Mouse (Mus musculus) liver, postnatal 0 days (tissue): ENCODE data around the gene Tbx19. TPM values are rescaled to one million over a fixed set of nuclear protein-coding genes. Genes with fewer than 3 reads are reported as not detected.

ENCODE experiments used
- ATAC-seq: fragments of 200-750 bp; cut with Nextera tagmentation; 2 replicates; pipeline ENCODE4 v1.8.0; 2017; ENCODE audit warnings: mild to moderate bottlenecking, moderate library complexity
- DNase-seq: peaks from one replicate; pipeline ENCODE4 v3.0.0-alpha.2; 2016
- H3K27ac ChIP-seq: fragments of 300-500 bp; sonication (generic); 2 replicates; pipeline ENCODE4 v1.5.1; 2014; ENCODE audit warnings: antibody characterized with exemption, moderate library complexity, mild to moderate bottlenecking, low read depth
- H3K27me3 ChIP-seq: fragments of 300-500 bp; sonication (generic); 2 replicates; pipeline ENCODE4 v1.6.1; 2014; ENCODE audit warnings: low read length, control low read depth, mixed read lengths; ENCODE audit not compliant: insufficient read depth
- H3K36me3 ChIP-seq: fragments of 300-500 bp; sonication (generic); replicated peaks from 2 replicates; pipeline ENCODE4 v1.6.1; 2014; ENCODE audit warnings: mild to moderate bottlenecking, control low read depth, low read length, moderate library complexity, mixed read lengths; ENCODE audit not compliant: insufficient read depth
- H3K4me1 ChIP-seq: fragments of 300-500 bp; sonication (generic); 2 replicates; pipeline ENCODE4 v1.6.1; 2014; ENCODE audit warnings: antibody characterized with exemption, mild to moderate bottlenecking, control low read depth; ENCODE audit not compliant: insufficient read depth
- H3K4me2 ChIP-seq: fragments of 300-500 bp; sonication (generic); 2 replicates; pipeline ENCODE4 v1.6.1; 2014; ENCODE audit warnings: low read depth, mild to moderate bottlenecking, low read length, moderate library complexity, mixed read lengths
- H3K4me3 ChIP-seq: fragments of 300-500 bp; sonication (generic); 2 replicates; pipeline ENCODE4 v1.5.1; 2014; ENCODE audit warnings: low read depth, low read length
- H3K9ac ChIP-seq: fragments of 300-500 bp; sonication (generic); replicated peaks from 2 replicates; pipeline ENCODE4 v1.6.1; 2014; ENCODE audit warnings: mild to moderate bottlenecking, moderate library complexity
- H3K9me3 ChIP-seq: fragments of 300-500 bp; sonication (generic); 2 replicates; pipeline ENCODE4 v1.6.1; 2016; ENCODE audit warnings: mild to moderate bottlenecking, control low read depth, low read length, mixed read lengths
- CTCF ChIP-seq: sonication (generic); IDR thresholded peaks from 2 replicates; pipeline ENCODE4 v1.5.1; 2016; ENCODE audit warnings: antibody characterized with exemption, low read depth
- EP300 ChIP-seq: IDR thresholded peaks from 2 replicates; pipeline ENCODE4 v1.6.1; 2016; ENCODE audit warnings: antibody characterized with exemption, low read depth, mild to moderate bottlenecking
- WGBS: fragments of 180-500 bp; shearing (Covaris S2); extraction: QIAGEN DNeasy Blood & Tissue Kit; methylation state at CpG from one replicate; pipeline ENCODE4 v1.1.7; 2014; ENCODE audit not compliant: insufficient replicate concordance; 5-methylcytosine and 5-hydroxymethylcytosine counted together
- polyA plus RNA-seq: library from polyadenylated mRNA; unstranded; fragments of >200 nt; fragmentation: Nextera tagmentation; extraction: Ambion mirVana; gene quantifications from 2 replicates; pipeline ENCODE4 v1.2.1, GENCODE M21; 2015

Gene Tbx19
- polyA plus RNA-seq = 0.04 and 0.06 TPM in 2 replicates

GRCm38 (mm10) chr1:165160723-165161405, at the start of gene Tbx19:
Gene Tbx19, minus strand, starts transcription at chr1:165160773.
- Histone ChIP-seq H3K27ac (no peak within 1 kb of the TSS), H3K4me3 (no peak within 1 kb of the TSS), H3K9me3 (no peaks in the 10 kb centered on the region), H3K9ac (no peak within 1 kb of the TSS), H3K36me3 (no peaks in the 10 kb centered on the region), H3K4me2 (no peak within 1 kb of the TSS), H3K27me3 (no peaks in the 10 kb centered on the region), H3K4me1 (no peaks in the 10 kb centered on the region)
- DNase-seq = no peak
- 87% methylated on average over 8 of the region's 8 CpGs for WGBS
- no peak for ATAC-seq
- TF ChIP-seq EP300 (no peak), CTCF (no peak)

- Histone ChIP-seq H3K4me3 (no peak overlapping the region), H3K36me3 (no peaks in the 10 kb centered on the region), H3K27me3 (no peaks in the 10 kb centered on the region), H3K9ac (no peak overlapping the region), H3K4me2 (no peak overlapping the region), H3K9me3 (no peaks in the 10 kb centered on the region), H3K4me1 (no peaks in the 10 kb centered on the region), H3K27ac (no peak overlapping the region)
- no peak for TF ChIP-seq CTCF
- TF ChIP-seq EP300 = no peak
- ATAC-seq = no peak
- no peak for DNase-seq
- 39% methylated on average over 2 of the region's 2 CpGs for WGBS
These were observed 45.0 kb upstream of the Tbx19 start for GRCm38 (mm10) chr1:165205591-165205990.

- WGBS = 22% methylated on average over 2 of the region's 2 CpGs
- H3K9me3 ChIP-seq = no peaks in the 10 kb centered on the region
- no peak for TF ChIP-seq EP300
- no peak for TF ChIP-seq CTCF
- H3K4me3 ChIP-seq = no peak overlapping the region
- no peak for ATAC-seq
- no peaks in the 10 kb centered on the region for H3K27me3 ChIP-seq
- DNase-seq = no peak
- H3K36me3 ChIP-seq = no peaks in the 10 kb centered on the region
- H3K9ac ChIP-seq = no peak overlapping the region
- no peak overlapping the region for H3K27ac ChIP-seq
- H3K4me2 ChIP-seq = no peak overlapping the region
- no peaks in the 10 kb centered on the region; the same call in 1 of the 2 replicates for H3K4me1 ChIP-seq
These were observed 43.0 kb upstream of the Tbx19 start for GRCm38 (mm10) chr1:165203488-165204035.

- Histone ChIP-seq H3K4me1 (no peaks in the 10 kb centered on the region; the same call in 1 of the 2 replicates), H3K36me3 (no peaks in the 10 kb centered on the region), H3K9me3 (no peaks in the 10 kb centered on the region), H3K27ac (no peak overlapping the region), H3K9ac (no peak overlapping the region), H3K4me3 (no peak overlapping the region), H3K27me3 (no peaks in the 10 kb centered on the region), H3K4me2 (no peak overlapping the region)
- 62% methylated on average over 4 of the region's 4 CpGs for WGBS
- ATAC-seq = no peak
- no peak for DNase-seq
- TF ChIP-seq CTCF (no peak), EP300 (no peak)
These were observed 41.0 kb upstream of the Tbx19 start for GRCm38 (mm10) chr1:165201445-165202012.

GRCm38 (mm10) chr1:165200748-165201147, 40.2 kb upstream of the Tbx19 start:
- TF ChIP-seq EP300 (no peak), CTCF (no peak)
- H3K9ac ChIP-seq = no peak overlapping the region
- H3K4me2 ChIP-seq = no peak overlapping the region
- H3K9me3 ChIP-seq = no peaks in the 10 kb centered on the region
- no peak overlapping the region for H3K4me3 ChIP-seq
- H3K36me3 ChIP-seq = no peaks in the 10 kb centered on the region
- DNase-seq (no peak), ATAC-seq (no peak)
- H3K27me3 ChIP-seq = no peaks in the 10 kb centered on the region
- no peak overlapping the region for H3K27ac ChIP-seq
- H3K4me1 ChIP-seq = no peaks in the 10 kb centered on the region; the same call in 1 of the 2 replicates
- 78% methylated on average over 8 of the region's 8 CpGs for WGBS

- ATAC-seq (no peak), DNase-seq (no peak)
- 63% methylated on average over 3 of the region's 3 CpGs for WGBS
These were observed 39.1 kb upstream of the Tbx19 start for GRCm38 (mm10) chr1:165199639-165200038.

More at GRCm38 (mm10) chr1:165199639-165200038, 39.1 kb upstream of the Tbx19 start:
- H3K4me2 ChIP-seq = no peak overlapping the region
- H3K4me3 ChIP-seq = no peak overlapping the region
- TF ChIP-seq EP300 = no peak
- no peak for TF ChIP-seq CTCF
- no peaks in the 10 kb centered on the region for H3K27me3 ChIP-seq
- peaks cover 11% of the 10 kb centered on the region for H3K4me1 ChIP-seq
- no peak overlapping the region for H3K9ac ChIP-seq
- no peaks in the 10 kb centered on the region for H3K36me3 ChIP-seq
- no peaks in the 10 kb centered on the region for H3K9me3 ChIP-seq
- H3K27ac ChIP-seq = no peak overlapping the region
